Mouse (Mus musculus): Measurements from ENCODE around the gene Cfi.

Gene Cfi

DNA sequence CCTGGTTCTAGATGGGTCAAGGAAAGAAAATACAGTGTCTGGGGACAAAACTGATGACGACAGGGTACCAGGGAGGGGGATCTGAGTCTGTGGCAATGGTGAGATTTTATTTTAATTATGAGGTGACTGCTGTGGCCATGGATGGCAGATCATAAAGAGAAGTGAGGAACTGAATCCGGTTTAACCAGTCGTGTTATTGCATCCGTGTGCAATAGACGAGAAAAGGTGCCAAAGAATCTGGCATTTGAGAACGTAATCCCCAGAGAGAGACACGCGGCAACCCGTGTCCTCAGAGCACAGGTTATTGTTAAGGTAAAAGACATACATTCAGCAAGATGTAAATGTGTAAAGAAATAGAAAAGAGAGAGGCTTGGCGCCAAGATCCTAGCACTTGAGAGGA, 41.6 kb downstream of the Cfi start:
- DNase-seq (ENCODE audit: low spot score): no peak

DNA sequence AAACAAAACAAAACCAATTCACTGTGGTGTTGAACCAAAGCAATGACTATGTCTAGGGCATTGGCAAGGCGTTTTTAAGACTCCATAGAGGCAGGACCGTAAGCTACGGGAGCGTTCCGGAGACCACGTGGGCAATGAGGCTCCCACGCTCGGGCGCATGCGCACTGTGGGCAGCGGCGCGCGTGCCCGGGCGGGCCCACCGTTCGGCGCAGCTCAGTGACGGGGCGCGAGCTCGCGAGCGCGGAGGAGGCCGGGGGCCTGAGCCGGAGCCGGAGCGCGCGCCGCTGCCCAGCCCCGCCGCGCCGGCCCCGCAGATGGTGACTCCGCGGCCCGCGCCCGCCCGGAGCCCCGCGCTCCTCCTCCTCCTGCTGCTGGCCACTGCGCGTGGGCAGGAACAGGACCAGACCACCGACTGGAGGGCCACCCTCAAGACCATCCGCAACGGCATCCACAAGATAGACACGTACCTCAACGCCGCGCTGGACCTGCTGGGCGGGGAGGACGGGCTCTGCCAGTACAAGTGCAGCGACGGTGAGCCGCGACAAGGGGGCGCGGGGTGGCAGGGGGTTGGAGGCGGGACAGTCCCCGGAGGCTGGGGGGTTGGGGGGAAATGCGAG, 42.8 kb downstream of the Cfi start, which contains the start of gene Pla2g12a:
Gene Pla2g12a (plus strand): TSS at position 202 of the 617 bp plus-strand sequence.
- DNase-seq (ENCODE audit: low spot score): peak; percentile 92

DNA sequence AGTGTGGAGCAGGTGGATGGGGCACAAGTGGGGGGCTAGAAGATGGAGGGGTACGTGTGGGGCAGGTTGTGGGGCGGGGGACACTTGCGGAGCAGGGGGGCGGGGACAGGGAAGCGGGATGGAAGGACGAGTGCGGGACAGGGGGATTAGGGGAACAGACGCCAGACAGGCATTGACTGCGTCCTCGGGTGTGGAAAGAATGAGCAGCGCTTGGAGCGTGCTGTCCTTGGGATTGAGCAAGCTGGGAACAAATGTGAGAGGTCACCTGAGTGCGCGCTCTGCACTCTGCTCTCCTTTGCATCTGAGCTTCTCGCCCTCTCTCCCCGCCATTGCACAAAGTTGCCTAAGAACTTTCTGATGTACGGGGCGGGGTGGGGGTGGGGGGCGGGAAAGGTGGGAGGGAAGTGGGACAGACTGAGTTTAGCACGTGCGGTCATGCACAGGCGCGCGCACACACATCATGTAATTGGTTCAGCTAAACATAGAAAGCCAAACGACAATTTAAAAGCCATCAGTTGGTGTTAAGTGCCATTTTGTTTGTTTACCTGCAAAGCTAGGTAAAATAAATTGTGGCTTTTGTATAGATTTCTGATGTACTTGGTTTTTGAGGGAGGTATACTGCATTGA, 43.6 kb downstream of the Cfi start:
- DNase-seq (ENCODE audit: low spot score): peak; percentile 56

DNA sequence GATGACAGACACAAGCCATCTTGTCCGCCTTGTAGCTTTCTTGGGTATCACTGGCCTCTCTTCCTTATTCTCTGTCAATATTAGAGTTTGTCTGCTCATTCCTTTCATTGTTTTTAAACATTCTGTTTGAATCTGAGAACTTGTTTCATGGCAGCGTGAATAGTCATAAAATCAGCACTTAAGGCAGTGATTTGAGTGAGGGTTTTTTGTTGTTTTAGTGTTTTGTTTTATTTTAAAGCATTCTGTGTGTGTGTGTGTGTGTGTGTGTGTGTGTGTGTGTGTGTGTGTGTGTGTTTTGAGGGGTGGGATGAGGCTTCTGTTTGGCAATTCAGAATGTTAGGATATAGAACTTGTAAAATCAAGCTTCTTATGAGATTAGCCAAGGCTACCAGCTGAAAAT, 44.2 kb downstream of the Cfi start:
- no peak for DNase-seq (ENCODE audit: low spot score)

DNA sequence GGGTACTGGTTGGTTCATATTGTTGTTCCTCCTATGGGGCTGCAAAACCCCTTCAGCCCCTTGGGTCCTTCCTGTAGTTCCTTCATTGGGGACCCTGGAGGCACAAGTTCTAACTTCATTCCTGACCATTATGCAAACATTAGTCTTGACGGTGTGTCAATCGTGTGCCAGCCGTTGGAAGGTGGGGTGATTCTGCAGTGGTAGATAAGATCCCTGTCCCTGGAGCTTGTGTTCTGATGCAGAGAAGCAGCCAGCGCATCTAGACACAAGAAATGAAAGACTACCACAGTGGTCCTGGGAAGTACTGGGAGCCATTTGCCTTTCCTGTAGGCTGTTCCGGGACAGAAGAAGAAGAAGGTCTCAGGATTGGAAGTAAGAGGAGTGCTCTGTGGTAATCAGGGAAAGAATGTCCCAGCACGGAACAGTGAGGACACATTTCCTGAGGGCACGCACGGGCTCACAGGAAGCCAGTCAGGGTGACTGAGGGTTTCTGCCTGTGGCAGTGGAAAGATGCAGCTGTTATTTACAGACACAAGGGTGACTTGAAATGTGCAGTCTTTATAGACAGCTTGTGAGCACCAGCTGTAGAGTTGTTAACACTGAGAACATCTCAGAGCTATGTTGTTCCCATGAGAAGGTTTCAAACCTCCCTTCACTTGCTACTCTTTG, 45.4 kb downstream of the Cfi start:
- DNase-seq (ENCODE audit: low spot score): no peak

DNA sequence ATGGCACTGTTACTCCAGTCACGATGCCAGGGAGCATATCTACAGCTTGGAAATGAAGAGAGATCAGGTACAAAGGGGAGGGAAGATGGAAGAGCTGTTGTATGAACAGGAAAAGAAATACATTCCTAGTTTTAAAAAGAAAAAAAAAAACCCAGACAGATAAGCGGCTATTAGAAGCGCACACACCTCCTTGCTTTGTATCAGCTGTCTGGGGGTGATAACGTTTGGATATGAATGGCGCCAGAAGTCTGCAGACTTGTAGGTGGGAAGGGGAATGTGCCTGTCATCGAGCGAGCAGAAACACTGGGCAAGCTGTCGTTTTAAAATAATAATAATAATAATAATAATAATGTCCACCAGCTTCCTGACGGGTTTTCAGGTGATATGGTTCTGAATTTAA, 49.9 kb downstream of the Cfi start:
- DNase-seq (ENCODE audit: low spot score): no peak

DNA sequence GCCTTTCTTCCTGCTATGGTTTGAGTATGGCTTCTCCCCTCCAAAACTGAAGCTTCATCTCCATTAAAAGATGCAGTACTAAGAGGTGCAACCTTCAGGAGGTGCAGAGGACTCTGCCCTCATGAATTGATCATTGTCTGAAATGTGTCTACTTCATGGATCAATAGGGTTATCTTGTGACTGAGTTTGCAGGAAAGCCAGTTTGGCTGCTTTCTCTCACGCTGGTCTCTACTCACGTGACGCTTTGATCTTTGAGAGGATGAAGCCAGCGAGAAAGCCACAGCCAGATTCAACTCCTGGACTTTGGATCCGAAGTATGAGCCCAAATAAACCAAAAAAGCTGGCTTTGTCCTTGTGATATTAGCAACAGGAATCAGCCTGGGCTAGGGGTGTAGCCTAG, 50.7 kb downstream of the Cfi start:
- DNase-seq (ENCODE audit: low spot score): no peak

DNA sequence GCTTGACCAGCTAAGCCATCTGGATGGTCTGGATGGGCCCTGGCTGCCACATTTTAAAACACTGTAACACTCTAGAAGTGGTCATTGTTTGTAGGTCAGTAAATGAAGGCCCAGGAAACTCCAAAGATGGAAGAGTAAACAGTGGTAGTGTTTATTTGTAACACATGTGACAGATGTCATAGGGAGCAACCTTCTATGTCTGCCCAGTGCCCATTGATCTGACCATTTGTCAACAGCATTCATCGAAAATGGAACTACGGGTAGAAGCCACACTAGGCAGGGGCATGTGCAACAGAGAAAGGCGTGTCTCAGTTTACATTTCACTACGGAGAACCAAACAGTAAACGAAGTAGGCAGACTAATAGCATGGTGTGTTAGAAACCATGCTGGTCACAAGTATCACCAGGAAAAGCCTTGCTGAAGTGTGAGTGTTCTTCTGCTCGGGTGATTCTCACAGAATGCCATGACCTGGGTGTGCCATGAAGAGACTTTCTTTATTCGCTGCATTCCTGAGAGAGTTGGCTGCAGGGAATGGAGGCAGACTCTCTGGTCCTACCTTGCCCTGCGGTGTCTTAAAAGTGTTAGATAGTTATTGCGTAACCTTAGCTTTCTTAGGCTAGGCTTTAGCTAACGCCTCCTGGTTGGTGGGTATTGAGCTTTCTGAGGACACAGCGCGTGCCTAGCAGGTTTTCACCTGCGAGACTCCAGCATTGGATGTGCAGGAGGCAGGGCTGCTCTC, 52.3 kb downstream of the Cfi start:
- DNase-seq (ENCODE audit: low spot score): no peak

DNA sequence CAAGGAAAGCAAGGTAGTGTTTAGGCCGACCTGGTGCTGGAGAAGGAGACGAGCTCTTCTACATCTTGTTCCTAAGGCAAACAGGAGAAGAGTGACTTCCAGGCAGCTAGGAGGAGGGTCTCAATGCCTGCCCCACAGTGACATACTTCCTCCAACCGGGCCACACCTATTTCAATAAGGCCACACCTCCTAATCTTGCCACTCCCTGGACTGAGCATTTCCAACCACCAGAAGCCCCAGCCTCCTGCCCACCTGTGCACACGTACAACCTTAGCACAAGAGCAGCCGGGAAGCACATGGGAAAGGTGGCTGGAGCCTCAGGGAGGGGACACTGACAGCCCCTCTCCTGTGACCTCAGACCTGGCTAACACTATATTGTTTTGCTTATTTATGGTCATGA, 56.3 kb downstream of the Cfi start:
- DNase-seq (ENCODE audit: low spot score): no peak

DNA sequence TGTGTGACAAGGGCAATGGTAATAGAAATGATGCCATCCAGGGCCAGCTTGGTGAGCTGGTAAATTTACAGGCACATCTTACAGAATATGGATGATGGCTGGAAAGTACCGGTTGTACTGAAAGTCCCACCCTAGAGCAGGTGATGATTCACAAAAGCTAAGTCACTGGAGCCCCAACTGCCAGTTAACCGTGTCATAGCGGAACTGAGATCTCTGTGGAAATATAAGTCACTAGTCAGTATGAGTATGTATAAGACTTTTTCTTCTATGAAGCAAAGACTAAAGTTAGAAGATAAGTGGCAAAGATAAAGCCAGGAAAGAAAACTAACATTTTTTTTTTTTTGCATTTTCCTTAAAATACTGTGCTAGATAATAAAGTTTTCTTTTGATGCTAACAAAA, 57.5 kb downstream of the Cfi start:
- no peak for DNase-seq (ENCODE audit: low spot score)

DNA sequence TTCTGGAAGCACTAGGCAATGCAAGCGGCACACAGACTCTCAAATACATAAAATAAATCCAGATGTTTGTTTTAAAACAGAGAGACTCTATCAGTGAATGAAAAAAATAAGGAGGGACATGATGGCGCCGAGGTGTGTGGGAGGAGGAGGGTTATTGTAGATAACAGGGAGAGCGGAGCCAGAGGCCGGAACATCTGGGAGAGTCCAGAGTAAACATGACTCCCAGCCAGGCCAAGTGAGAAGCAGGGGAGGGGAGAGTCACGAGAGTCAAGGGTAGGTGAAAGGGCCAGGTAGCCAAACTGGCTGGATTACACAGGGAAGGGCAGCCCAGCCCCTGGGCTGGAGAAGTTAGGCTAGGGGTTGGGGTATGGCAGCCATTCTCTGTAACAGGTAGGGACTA, 60.9 kb downstream of the Cfi start:
- DNase-seq (ENCODE audit: low spot score): no peak

DNA sequence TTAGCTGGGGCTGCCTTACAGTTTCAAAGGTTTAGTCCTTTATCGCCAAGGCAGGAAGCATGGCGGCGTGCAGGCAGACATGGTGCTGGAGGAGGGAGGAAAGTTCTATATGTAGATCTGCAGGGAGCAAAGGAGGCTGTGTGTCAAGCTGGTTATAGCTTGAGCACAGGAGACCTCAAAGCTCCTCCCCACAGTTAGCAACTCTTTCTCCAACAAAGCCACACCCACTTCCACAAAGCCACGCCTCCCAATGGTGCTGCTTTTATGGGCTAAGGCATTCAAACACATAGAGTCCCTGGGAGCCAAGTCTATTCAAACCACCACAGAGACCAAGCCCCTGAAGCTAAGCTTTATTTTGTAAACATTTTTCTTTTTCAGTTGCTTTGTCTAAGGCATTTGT, 63.2 kb downstream of the Cfi start:
- peak; percentile 49 for DNase-seq (ENCODE audit: low spot score)

DNA sequence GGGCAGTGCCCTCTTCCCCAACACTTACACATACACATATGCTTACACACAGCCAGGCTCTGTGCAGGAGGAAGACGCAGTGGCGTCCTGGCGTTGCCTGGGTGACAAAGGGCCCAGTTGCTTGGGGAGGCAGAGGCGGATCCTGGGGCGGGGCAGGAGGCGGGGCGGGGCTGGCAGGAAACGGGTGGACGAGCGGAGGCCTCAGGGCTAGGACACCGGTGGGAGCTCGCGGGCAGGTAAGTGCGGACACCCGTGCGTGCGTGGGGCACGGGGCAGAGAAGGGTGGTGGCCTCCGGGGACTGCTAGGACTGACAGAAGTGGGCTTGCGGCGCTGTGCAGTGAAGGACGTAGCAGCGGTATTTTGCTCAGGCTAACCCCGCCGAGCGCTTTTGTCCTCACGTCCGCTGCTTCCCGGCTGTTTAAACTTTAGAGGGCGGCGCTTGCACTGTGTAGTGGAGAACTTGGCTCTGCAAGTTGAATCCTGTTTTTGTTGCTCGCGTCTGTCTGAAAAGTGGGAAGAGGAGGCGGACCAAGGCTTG, 65.7 kb downstream of the Cfi start, which contains the start of gene Casp6:
Gene Casp6 (plus strand): TSS at position 155 of the 539 bp plus-strand sequence.
- DNase-seq (ENCODE audit: low spot score): peak; percentile 87

DNA sequence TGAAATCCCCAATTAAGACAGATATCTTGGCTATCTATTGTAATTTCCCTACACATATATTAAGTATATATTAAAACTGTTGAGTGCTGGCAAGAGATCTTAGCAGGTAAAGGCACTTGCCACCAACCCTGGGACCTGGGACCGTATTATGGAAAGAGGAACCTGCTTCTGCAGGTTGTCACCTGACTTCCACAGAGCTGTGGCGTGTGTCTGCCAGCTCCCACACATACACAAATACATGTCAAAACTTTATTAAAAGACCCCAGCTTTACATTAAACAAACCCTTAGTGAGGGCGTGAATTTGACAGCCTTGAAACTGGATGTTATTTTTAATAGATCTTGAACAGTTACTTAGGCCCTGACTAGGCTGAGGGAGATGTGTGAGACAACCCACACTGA, 67.7 kb downstream of the Cfi start:
- DNase-seq (ENCODE audit: low spot score): no peak

DNA sequence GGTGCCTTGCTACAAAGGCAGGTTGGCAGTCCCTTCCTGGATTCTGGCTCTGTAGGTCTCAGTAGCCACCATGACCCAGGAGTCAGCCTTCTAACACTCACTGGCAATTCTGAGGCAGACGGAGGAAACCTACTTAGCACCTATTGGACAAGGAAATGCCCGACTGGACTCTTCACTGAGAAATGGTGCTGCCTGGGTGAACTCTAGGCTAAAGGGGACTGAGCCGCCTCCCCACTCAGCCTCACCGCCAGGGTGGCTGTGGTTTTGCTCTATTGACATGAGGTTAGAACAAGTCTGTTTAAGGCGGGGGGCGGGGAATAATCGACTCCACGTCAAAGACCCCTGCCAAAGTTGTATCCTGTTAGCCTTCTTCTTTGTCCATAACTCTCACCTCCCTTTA, 68.2 kb downstream of the Cfi start:
- DNase-seq (ENCODE audit: low spot score): no peak

DNA sequence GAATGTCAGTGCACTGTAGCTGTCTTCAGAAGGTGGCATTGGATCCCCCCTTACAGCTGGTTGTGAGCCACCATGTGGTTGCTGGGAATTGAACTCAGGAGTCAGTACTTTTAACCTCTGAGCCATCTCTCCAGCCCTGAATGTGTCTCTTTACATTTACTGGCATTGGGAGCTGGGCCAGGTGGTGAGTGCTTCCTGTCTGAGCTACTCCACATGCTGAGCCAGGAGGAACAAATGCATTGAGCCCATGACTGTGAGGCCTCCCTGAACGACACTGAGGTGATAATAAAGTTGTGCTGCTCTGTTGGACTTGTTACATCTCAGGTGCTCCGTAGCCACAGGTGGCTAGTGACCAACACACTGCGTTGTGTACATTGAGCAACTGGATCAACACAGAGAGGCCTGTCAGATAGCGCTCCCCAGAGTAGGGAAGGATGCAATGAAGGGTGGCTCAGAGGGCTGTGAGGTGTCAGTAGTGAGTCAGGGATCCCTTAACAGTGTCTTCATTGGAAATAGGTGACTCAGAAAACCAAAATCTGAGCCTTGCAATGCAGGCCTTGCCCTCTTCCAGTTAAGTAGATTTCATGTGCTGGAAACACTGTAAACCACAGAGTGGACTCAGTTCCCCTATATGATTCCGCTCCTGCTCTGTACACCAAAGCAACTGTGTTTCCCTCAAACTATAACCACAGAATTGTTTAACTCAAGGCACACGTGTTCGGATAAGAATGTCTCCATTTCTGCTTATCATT, 68.9 kb downstream of the Cfi start:
- no peak for DNase-seq (ENCODE audit: low spot score)

DNA sequence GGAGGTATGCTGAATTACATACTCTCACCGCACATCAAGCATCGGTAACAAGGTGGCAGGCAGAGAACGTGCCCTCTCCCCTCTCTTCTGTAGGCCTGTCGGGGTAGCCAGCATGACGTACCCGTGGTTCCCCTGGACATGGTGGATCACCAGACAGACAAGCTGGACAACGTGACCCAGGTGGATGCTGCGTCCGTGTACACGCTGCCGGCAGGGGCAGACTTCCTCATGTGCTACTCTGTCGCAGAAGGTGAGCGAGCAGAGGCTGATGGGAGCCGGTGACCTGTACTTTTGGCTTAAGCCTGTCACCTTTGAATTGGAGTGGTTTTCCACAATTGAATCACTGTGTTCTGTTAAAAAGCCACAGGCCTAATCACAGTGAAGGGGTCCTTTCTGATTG, 76.3 kb downstream of the Cfi start:
- no peak for DNase-seq (ENCODE audit: low spot score)

DNA sequence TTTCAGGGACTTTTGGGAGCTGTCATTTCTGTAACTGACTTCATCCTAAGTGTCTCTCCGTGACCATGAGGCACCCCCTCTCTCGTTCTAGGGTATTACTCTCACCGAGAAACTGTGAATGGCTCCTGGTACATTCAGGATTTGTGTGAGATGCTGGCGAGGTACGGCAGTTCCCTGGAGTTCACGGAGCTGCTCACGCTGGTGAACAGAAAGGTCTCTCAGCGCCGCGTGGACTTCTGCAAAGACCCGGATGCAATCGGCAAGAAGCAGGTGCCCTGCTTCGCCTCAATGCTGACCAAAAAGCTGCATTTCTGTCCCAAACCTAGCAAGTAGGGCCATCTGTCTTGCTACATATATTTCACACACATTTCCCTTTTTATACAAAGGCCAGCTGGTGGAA, 77.6 kb downstream of the Cfi start:
- no peak for DNase-seq (ENCODE audit: low spot score)

DNA sequence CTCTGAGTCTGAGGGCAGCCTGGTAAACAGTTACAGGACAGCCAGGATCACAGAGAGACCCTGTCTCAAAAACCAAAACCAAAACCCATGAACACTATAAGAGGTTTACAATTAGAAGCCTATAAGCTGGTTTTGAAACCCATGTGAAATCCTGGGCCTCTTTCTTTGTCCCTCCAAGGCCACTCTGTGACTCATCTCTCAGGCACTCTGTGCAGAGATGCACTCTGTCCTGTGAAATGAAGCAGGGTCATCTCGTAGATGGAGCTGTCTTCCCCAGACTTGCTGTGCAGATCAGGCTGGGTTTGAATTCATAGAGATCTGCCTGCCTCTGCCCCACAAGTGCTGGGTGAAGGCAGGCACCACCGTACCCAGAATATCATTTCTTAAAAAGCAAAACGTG, 81.7 kb downstream of the Cfi start:
- DNase-seq (ENCODE audit: low spot score): no peak

DNA sequence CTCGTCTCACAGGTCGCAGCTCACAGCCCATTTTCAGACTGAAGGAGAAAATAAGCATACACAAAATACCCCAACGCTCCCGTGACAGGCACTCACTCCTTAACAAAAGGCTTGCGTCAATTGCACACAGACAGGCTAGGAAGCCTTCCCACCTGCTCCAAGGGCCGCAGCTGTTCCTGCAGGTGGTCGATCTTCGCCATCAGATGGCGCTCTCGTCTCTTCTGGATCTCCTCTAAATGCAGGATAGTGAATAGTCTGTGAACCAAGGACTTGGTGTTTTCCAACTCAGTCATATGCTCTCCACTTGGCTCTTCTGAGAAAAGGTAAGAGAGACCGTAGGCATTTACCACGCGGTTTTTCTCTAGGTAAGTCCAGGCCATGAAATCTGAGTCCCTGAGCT, 82.8 kb downstream of the Cfi start:
- peak; percentile 79 for DNase-seq (ENCODE audit: low spot score)

DNA sequence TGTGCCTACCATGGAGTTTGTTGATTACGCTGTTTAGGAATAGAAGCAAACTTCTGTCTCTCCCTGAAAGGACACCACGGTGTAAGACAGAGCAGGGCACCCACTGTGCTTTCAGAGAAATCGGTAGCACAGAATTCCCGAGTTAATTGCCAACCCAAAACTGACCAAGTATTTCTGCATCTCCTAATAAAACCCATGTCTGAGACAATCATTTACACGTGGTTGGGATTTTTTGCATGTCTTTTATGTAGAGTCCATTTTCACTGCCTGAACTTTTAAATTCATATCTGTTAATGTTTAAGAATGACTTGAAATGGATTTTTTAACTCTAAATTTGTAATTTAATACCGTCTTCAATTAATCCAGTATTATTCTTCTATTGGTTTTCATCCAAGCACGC, 87.9 kb downstream of the Cfi start:
- no peak for DNase-seq (ENCODE audit: low spot score)
